Mouse (Mus musculus) lung, embryonic 14.5 days (tissue): ENCODE results near the gene Arhgdib. TPM values are rescaled to one million over a fixed set of nuclear protein-coding genes. Genes with fewer than 3 reads are reported as not detected.

Source experiments
- ATAC-seq: fragments of 200-750 bp; cut with Nextera tagmentation; 2 replicates; pipeline ENCODE4 v1.8.0; 2017; ENCODE audit warnings: mild to moderate bottlenecking, moderate TSS enrichment, moderate library complexity; ENCODE audit not compliant: insufficient read depth
- DNase-seq: peaks from one replicate; pipeline ENCODE4 v3.0.0-alpha.2; 2015
- H3K27ac ChIP-seq: fragments of 300-500 bp; sonication (generic); 2 replicates; pipeline ENCODE4 v1.5.1; 2014; ENCODE audit warnings: low read depth, mild to moderate bottlenecking, moderate library complexity
- H3K27me3 ChIP-seq: fragments of 300-500 bp; sonication (generic); 2 replicates; pipeline ENCODE4 v1.6.1; 2014; ENCODE audit warnings: low read length, control low read depth; ENCODE audit not compliant: insufficient read depth
- H3K36me3 ChIP-seq: fragments of 300-500 bp; sonication (generic); 2 replicates; pipeline ENCODE4 v1.6.1; 2014; ENCODE audit warnings: control low read depth; ENCODE audit not compliant: insufficient read depth
- H3K4me1 ChIP-seq: fragments of 300-500 bp; sonication (generic); 2 replicates; pipeline ENCODE4 v1.6.1; 2014; ENCODE audit warnings: antibody characterized with exemption, control low read depth; ENCODE audit not compliant: insufficient read depth
- H3K4me2 ChIP-seq: fragments of 300-500 bp; sonication (generic); 2 replicates; pipeline ENCODE4 v1.6.1; 2014; ENCODE audit warnings: mild to moderate bottlenecking
- H3K4me3 ChIP-seq: fragments of 300-500 bp; sonication (generic); 2 replicates; pipeline ENCODE4 v1.5.1; 2014; ENCODE audit warnings: low read depth, low read length
- H3K9ac ChIP-seq: fragments of 300-500 bp; sonication (generic); 2 replicates; pipeline ENCODE4 v1.6.1; 2014
- H3K9me3 ChIP-seq: fragments of 300-500 bp; sonication (generic); 2 replicates; pipeline ENCODE4 v1.6.1; 2016; ENCODE audit warnings: low read depth, low read length, control low read depth
- CTCF ChIP-seq: IDR thresholded peaks from 2 replicates; pipeline ENCODE4 v1.5.1; 2016; ENCODE audit warnings: antibody characterized with exemption, low read depth
- WGBS: fragments of 180-500 bp; shearing (Covaris S2); extraction: QIAGEN DNeasy Blood & Tissue Kit; methylation state at CpG from one replicate; pipeline ENCODE4 v1.1.7; 2014; 5-methylcytosine and 5-hydroxymethylcytosine counted together
- polyA plus RNA-seq: library from polyadenylated mRNA; unstranded; fragments of >200 nt; fragmentation: Nextera tagmentation; extraction: Ambion mirVana; gene quantifications from 2 replicates; pipeline ENCODE4 v1.2.1, GENCODE M21; 2014

The Arhgdib gene
- polyA plus RNA-seq, 1 experiment from 2014 or later, result 71.9 TPM

GRCm38 (mm10) chr6:136934068-136934467, 7.6 kb downstream of the Arhgdib start:
- no peaks in the 10 kb centered on the region for H3K9me3 ChIP-seq
- H3K4me2 ChIP-seq, result no peak overlapping the region
- H3K27me3 ChIP-seq, result no peaks in the 10 kb centered on the region
- H3K4me3 ChIP-seq, result no peak overlapping the region
- 77% methylated on average over 7 of the region's 7 CpGs for WGBS
- H3K27ac ChIP-seq, result no peak overlapping the region
- 0 out of 2 replicates have a peak, but pooled peaks cover 10% of the 10 kb centered on the region for H3K4me1 ChIP-seq
- H3K36me3 ChIP-seq, result 0 out of 2 replicates have a peak, but pooled peaks cover 2% of the 10 kb centered on the region
- no peak for DNase-seq
- ATAC-seq, result no peak
- TF ChIP-seq CTCF, result no peak
- H3K9ac ChIP-seq, result no peak overlapping the region

- no peaks in the 10 kb centered on the region for H3K27me3 ChIP-seq
- WGBS, result 82% methylated on average over 13 of the region's 13 CpGs
- DNase-seq (no peak), ATAC-seq (no peak; the same call in 1 of the 2 replicates)
- H3K27ac ChIP-seq, result peak overlapping the region; percentile 86
- TF ChIP-seq CTCF, result no peak
- H3K9me3 ChIP-seq, result no peaks in the 10 kb centered on the region
- H3K4me2 ChIP-seq, result peak overlapping the region; percentile 45; the same call in 1 of the 2 replicates
- no peak overlapping the region for H3K4me3 ChIP-seq
- no peak overlapping the region for H3K9ac ChIP-seq
- H3K4me1 ChIP-seq, result 0 out of 2 replicates have a peak, but pooled peaks cover 10% of the 10 kb centered on the region
- 0 out of 2 replicates have a peak, but pooled peaks cover 2% of the 10 kb centered on the region for H3K36me3 ChIP-seq
Observed at GRCm38 (mm10) chr6:136931246-136931645, 10.5 kb downstream of the Arhgdib start.

- ATAC-seq, result peak; percentile 96
- Histone ChIP-seq H3K36me3 (0 out of 2 replicates have a peak, but pooled peaks cover 2% of the 10 kb centered on the region), H3K4me3 (no peak overlapping the region), H3K4me2 (peak overlapping the region; percentile 45), H3K27ac (peak overlapping the region; percentile 86), H3K9me3 (no peaks in the 10 kb centered on the region), H3K27me3 (no peaks in the 10 kb centered on the region), H3K4me1 (0 out of 2 replicates have a peak, but pooled peaks cover 10% of the 10 kb centered on the region), H3K9ac (peak overlapping the region; percentile 42)
- 10% methylated on average over 12 of the region's 12 CpGs for WGBS
- DNase-seq, result peak; percentile 88
- no peak for TF ChIP-seq CTCF
Observed at GRCm38 (mm10) chr6:136930677-136931076, 11.0 kb downstream of the Arhgdib start.

DNA sequence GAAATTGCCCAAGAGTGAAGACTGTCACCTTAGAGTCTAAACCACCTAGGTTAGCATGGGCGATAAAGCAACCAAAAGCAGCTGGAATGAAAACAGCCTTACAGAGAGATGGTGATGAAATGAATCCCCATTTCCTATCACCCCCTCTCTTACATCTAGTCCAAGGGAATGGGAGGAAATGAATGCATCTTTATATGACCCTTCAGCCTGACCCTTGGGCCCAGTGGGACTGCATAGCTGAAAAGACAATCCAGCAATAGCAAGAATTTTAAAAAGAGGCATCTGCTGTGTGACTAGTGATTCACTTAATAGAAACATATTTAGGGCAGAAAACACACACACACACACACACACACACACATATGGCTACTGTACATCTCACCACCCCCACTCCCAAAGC, 14.1 kb downstream of the Arhgdib start:
- no peak for TF ChIP-seq CTCF
- Histone ChIP-seq H3K4me1 (0 out of 2 replicates have a peak, but pooled peaks cover 10% of the 10 kb centered on the region), H3K4me2 (no peak overlapping the region), H3K27ac (no peak overlapping the region), H3K27me3 (no peaks in the 10 kb centered on the region), H3K9ac (no peak overlapping the region), H3K36me3 (0 out of 2 replicates have a peak, but pooled peaks cover 2% of the 10 kb centered on the region), H3K4me3 (no peak overlapping the region), H3K9me3 (no peaks in the 10 kb centered on the region)
- WGBS, result 95% methylated on average over 1 of the region's 1 CpGs
- ATAC-seq (no peak), DNase-seq (no peak)

DNA sequence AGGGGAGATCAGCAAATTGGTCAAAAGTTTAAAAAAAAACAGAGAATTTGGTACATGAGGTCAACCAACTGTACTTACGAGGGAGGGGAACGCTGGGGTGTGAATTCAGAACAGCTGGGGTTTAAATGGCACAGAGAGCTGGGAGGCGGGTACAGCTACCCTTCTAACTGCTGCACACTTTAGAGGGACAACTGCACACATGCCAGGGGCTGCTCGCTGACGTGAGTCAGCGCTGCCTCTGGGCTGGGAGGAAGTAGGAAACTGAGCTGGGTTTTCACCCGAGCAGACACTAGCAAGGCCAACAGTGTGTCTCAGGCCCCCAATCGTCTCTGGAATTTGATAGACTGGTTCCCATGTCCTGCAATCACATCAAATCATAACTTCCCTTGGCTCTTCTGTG, 16.6 kb downstream of the Arhgdib start:
- no peak for DNase-seq

GRCm38 (mm10) chr6:136923532-136923931, 18.2 kb downstream of the Arhgdib start, which contains the start of gene Pde6h:
Gene Pde6h, plus strand, starts transcription at chr6:136923832.
- H3K27me3 ChIP-seq, result no peaks in the 10 kb centered on the region
- no peak within 1 kb of the TSS for H3K27ac ChIP-seq
- H3K36me3 ChIP-seq, result no peaks in the 10 kb centered on the region
- H3K9me3 ChIP-seq, result no peaks in the 10 kb centered on the region
- ATAC-seq (no peak), DNase-seq (no peak)
- H3K4me2 ChIP-seq, result no peak within 1 kb of the TSS
- WGBS, result 87% methylated on average over 8 of the region's 8 CpGs
- H3K4me1 ChIP-seq, result no peaks in the 10 kb centered on the region
- H3K9ac ChIP-seq, result no peak within 1 kb of the TSS
- no peak within 1 kb of the TSS for H3K4me3 ChIP-seq
- no peak for TF ChIP-seq CTCF

More for the DNA sequence above, 16.6 kb downstream of the Arhgdib start:
- Histone ChIP-seq H3K4me2 (no peak overlapping the region), H3K9me3 (no peaks in the 10 kb centered on the region), H3K9ac (no peak overlapping the region), H3K27me3 (no peaks in the 10 kb centered on the region), H3K27ac (no peak overlapping the region), H3K36me3 (no peaks in the 10 kb centered on the region), H3K4me3 (no peak overlapping the region), H3K4me1 (no peaks in the 10 kb centered on the region)
- 63% methylated on average over 8 of the region's 8 CpGs for WGBS
- TF ChIP-seq CTCF, result no peak
- no peak for ATAC-seq

DNA sequence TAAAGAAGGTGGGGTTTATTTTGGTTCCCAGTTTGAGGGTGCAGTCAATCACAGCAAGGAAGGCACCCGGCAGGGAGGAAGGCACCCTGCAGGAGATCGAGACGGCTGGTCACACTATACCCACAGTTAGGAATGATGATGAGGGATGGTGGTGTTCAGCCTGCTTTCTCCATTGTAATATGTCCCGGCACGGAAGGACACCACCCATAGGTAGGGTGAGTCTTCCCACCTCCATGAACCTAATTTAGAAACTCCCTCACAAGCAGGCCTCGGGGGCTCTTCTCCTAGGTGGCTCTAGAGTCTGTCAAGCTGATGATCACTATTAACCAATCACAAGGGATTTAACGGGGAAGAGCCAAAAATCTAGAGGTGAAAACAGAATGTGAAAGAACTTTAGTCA, 18.8 kb downstream of the Arhgdib start:
- no peak overlapping the region for H3K27ac ChIP-seq
- TF ChIP-seq CTCF, result no peak
- WGBS, result 86% methylated on average over 7 of the region's 7 CpGs
- no peaks in the 10 kb centered on the region for H3K4me1 ChIP-seq
- H3K4me3 ChIP-seq, result no peak overlapping the region
- H3K27me3 ChIP-seq, result no peaks in the 10 kb centered on the region
- no peaks in the 10 kb centered on the region for H3K36me3 ChIP-seq
- no peak overlapping the region for H3K4me2 ChIP-seq
- ATAC-seq (no peak), DNase-seq (no peak)
- H3K9ac ChIP-seq, result no peak overlapping the region
- H3K9me3 ChIP-seq, result no peaks in the 10 kb centered on the region
